ENCODE assay signal across 8 mouse cellular contexts in the genomic region with DNA sequence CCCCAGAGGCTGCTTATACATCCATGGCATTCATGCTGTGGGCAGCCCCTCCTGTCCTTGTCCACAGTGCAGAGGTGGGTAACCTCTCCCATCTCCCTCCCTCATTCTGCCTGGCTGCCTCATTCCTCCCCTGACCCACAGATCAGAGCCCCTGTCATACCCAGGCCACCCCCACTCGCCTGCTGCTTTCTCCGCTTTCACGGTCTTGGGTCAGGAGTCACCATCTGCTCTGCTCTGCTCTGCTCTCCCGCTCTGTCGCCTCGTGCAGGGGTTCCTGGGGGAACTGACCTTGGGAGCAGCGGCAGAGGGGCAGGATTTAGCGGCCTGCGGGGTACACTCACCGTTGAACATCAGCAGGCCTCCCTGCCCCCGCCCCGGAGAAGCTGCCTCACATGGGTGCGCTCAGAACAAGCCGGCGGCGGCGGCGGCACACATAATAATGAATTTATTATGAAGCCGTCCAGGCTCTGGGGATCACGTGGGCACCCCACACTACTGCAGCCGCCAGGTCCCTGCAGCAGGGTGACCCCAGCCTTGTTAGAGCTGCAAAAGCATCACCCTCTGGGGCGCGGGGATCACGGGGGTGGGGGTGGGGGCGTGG. TPM values are rescaled to one million over a fixed set of nuclear protein-coding genes. Genes with fewer than 3 reads are reported as not detected.
DNase-seq lines count a peak whose midpoint lies in the region; ATAC-seq lines count a peak whose summit lies in the region.

No protein-coding gene starts in this region.

- no peaks in the 10 kb centered on the region for H3K27me3 ChIP-seq in heart, embryonic 13.5 days (replicated peaks)
- no peaks in the 10 kb centered on the region for H3K27me3 ChIP-seq in embryonic facial prominence, embryonic 15.5 days
- H3K27me3 ChIP-seq in limb, embryonic 10.5 days (ENCODE audit: low read depth, poor library complexity, severe bottlenecking): no peaks in the 10 kb centered on the region
- no peaks in the 10 kb centered on the region for H3K27me3 ChIP-seq in stomach, embryonic 14.5 days (ENCODE audit: control insufficient read depth, insufficient read depth, low read length)

- no peak for DNase-seq in heart, postnatal 10 days
- DNase-seq in Muller cell, postnatal 12 days (ENCODE audit: inconsistent ontology term): peak; percentile 40
- no peak for DNase-seq in limb, embryonic 10.5 days (ENCODE audit: low spot score)
- no peak for DNase-seq in yolk sac, embryonic 10.5 days (ENCODE audit: low spot score)

- H3K36me3 ChIP-seq in heart, embryonic 13.5 days: peaks cover 20% of the 10 kb centered on the region
- peaks cover 9% of the 10 kb centered on the region for H3K36me3 ChIP-seq in embryonic facial prominence, embryonic 15.5 days
- H3K36me3 ChIP-seq in limb, embryonic 10.5 days: peaks cover 16% of the 10 kb centered on the region
- no peaks in the 10 kb centered on the region for H3K36me3 ChIP-seq in stomach, embryonic 14.5 days (ENCODE audit: control insufficient read depth, insufficient read depth, low read length)

- 23% methylated on average over 25 of the region's 25 CpGs for WGBS in heart, embryonic 13.5 days
- WGBS in embryonic facial prominence, embryonic 15.5 days: 11% methylated on average over 25 of the region's 25 CpGs
- 3% methylated on average over 25 of the region's 25 CpGs for WGBS in limb, embryonic 10.5 days
- 13% methylated on average over 25 of the region's 25 CpGs for WGBS in stomach, embryonic 14.5 days

- H3K9me3 ChIP-seq in heart, embryonic 13.5 days: no peaks in the 10 kb centered on the region
- H3K9me3 ChIP-seq in embryonic facial prominence, embryonic 15.5 days (replicated peaks): no peaks in the 10 kb centered on the region
- no peaks in the 10 kb centered on the region for H3K9me3 ChIP-seq in limb, embryonic 10.5 days (replicated peaks)
- H3K9me3 ChIP-seq in stomach, embryonic 14.5 days (ENCODE audit: control insufficient read depth, low read depth, low read length): no peaks in the 10 kb centered on the region

- H3K27ac ChIP-seq in heart, embryonic 13.5 days (replicated peaks): peak overlapping the region; percentile 94
- H3K27ac ChIP-seq in embryonic facial prominence, embryonic 15.5 days (replicated peaks): peak overlapping the region; percentile 39; the same call in 1 of the 2 replicates
- peak overlapping the region; percentile 83 for H3K27ac ChIP-seq in limb, embryonic 10.5 days
- peak overlapping the region; percentile 55; the same call in 1 of the 2 replicates for H3K27ac ChIP-seq in stomach, embryonic 14.5 days (ENCODE audit: low read length)

- no peak for ATAC-seq in heart, embryonic 13.5 days (ENCODE audit: extremely low read depth, insufficient number of reproducible peaks, low FRiP score, low TSS enrichment)
- ATAC-seq in embryonic facial prominence, embryonic 15.5 days (ENCODE audit: insufficient number of reproducible peaks, low FRiP score, low TSS enrichment, low read depth): no peak
- ATAC-seq in stomach, embryonic 14.5 days (ENCODE audit: insufficient number of reproducible peaks, insufficient read depth, low FRiP score, low read depth): peak; percentile 14; the same call in 1 of the 2 replicates
- no peak for ATAC-seq in granulocyte monocyte progenitor cell, adult 5-6 weeks (replicated peaks; ENCODE audit: poor library complexity, severe bottlenecking)

- H3K9ac ChIP-seq in heart, embryonic 13.5 days: peak overlapping the region; percentile 73
- no peak overlapping the region for H3K9ac ChIP-seq in embryonic facial prominence, embryonic 15.5 days
- no peak overlapping the region for H3K9ac ChIP-seq in stomach, embryonic 14.5 days (replicated peaks; ENCODE audit: low read depth, low read length)

- H3K4me2 ChIP-seq in heart, embryonic 13.5 days: peak overlapping the region; percentile 63
- peak overlapping the region; percentile 35 for H3K4me2 ChIP-seq in embryonic facial prominence, embryonic 15.5 days (replicated peaks)
- peak overlapping the region; percentile 31 for H3K4me2 ChIP-seq in stomach, embryonic 14.5 days (replicated peaks; ENCODE audit: low read depth, low read length)

- intact Hi-C loops in heart, postnatal 10 days (cut with DNase I): no loop called here

- H3K4me1 ChIP-seq in heart, embryonic 13.5 days: peaks cover 98% of the 10 kb centered on the region
- H3K4me1 ChIP-seq in embryonic facial prominence, embryonic 15.5 days: peaks cover 88% of the 10 kb centered on the region
- peaks cover 94% of the 10 kb centered on the region for H3K4me1 ChIP-seq in limb, embryonic 10.5 days
- H3K4me1 ChIP-seq in stomach, embryonic 14.5 days (ENCODE audit: control insufficient read depth, insufficient read depth, low read length): peaks cover 49% of the 10 kb centered on the region

- H3K4me3 ChIP-seq in heart, embryonic 13.5 days: peak overlapping the region; percentile 13
- H3K4me3 ChIP-seq in embryonic facial prominence, embryonic 15.5 days (replicated peaks): 0 out of 2 replicates have a peak overlapping the region, but pooled peaks have one; percentile 9
- peak overlapping the region; percentile 44 for H3K4me3 ChIP-seq in limb, embryonic 10.5 days
- no peak overlapping the region for H3K4me3 ChIP-seq in stomach, embryonic 14.5 days (ENCODE audit: low read depth, low read length)

RNA-seq across cellular contexts. Expression of a gene that starts 39.7 kb away (rescaled TPM):
- 79.8 and 80.4 TPM in 2 replicates for polyA plus RNA-seq in heart, embryonic 13.5 days (2015; fragmentation: Nextera tagmentation; extraction: Ambion mirVana)
- 10 to 100 TPM; 14.6 to 15.2 TPM for total RNA-seq in heart, postnatal 10 days (2021)
- polyA plus RNA-seq in embryonic facial prominence, embryonic 15.5 days (2015; fragmentation: Nextera tagmentation; extraction: Ambion mirVana): 81.7 and 85.6 TPM in 2 replicates
- 153 and 167 TPM in 2 replicates for polyA plus RNA-seq in limb, embryonic 10.5 days (2016; fragmentation: Nextera tagmentation; extraction: Ambion mirVana)
- 112 and 118 TPM in 2 replicates for polyA plus RNA-seq in stomach, embryonic 14.5 days (2014; fragmentation: Nextera tagmentation; extraction: Ambion mirVana)
- 54.6 and 81.8 TPM in 2 replicates for total RNA-seq in granulocyte monocyte progenitor cell, adult 5-6 weeks (2014; fragmentation: Nextera tagmentation)
- total RNA-seq in granulocyte monocyte progenitor cell, adult 5-6 weeks (2017): 42.4 and 47.6 TPM in 2 replicates

Comparison
In these comparisons a context has a peak if more than half of its experiments do, and no peak if none do; other contexts are left out.
1. H3K27ac ChIP-seq: peak in every context shown above with its lines; median percentile 94 in heart, embryonic 13.5 days; 83 in limb, embryonic 10.5 days; 55 in stomach, embryonic 14.5 days; 39 in embryonic facial prominence, embryonic 15.5 days.